Mouse (Mus musculus) heart, postnatal 0 days (tissue): ENCODE results near the gene Cdkal1.

ENCODE experiments used
- CTCF ChIP-seq: IDR thresholded peaks from 2 replicates; pipeline ENCODE4 v1.5.1; 2016; ENCODE audit warnings: antibody characterized with exemption, control low read depth, low read depth
- EP300 ChIP-seq: IDR thresholded peaks from 2 replicates; pipeline ENCODE4 v1.6.1; 2016; ENCODE audit warnings: antibody characterized with exemption, low read depth

DNA sequence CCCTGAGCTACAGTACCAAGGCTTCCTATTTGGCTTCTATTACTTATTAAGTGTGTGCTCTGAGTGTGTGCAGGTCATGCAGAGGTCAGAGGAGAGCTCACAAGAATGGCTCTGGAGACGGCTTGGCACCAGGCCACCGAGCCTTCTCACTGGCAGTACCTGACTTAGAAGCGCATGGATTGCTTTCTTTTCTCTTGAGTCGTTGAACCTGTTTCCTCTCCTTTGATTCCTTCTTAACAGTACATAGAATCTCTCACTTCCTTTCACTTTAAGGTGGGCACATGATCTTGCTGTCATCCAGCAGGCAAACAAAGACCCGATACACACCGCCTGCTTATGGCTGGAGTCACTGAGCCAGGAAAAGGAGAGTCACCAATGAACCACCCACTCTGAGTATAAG, 74.8 kb downstream of the Cdkal1 start:
- TF ChIP-seq EP300 (no peak), CTCF (no peak)
